Mouse (Mus musculus) midbrain, postnatal 0 days (tissue): Measurements from ENCODE around the gene Chid1. TPM values are rescaled to one million over a fixed set of nuclear protein-coding genes. Genes with fewer than 3 reads are reported as not detected.
A peak's percentile ranks its signal among the peaks of the same experiment; 100 is the strongest.

Experiments used
- ATAC-seq: fragments of 200-750 bp; cut with Nextera tagmentation; 2 replicates; pipeline ENCODE4 v1.8.0; 2017; ENCODE audit warnings: moderate number of reproducible peaks, mild to moderate bottlenecking, moderate TSS enrichment, moderate library complexity; ENCODE audit not compliant: low FRiP score
- DNase-seq: peaks from one replicate; pipeline ENCODE4 v3.0.0-alpha.2; 2015; ENCODE audit warnings: low spot score
- H3K27ac ChIP-seq: fragments of 300-500 bp; sonication (generic); 2 replicates; pipeline ENCODE4 v1.5.1; 2014; ENCODE audit warnings: low read depth, mild to moderate bottlenecking, low read length, mixed read lengths
- H3K27me3 ChIP-seq: fragments of 300-500 bp; sonication (generic); 2 replicates; pipeline ENCODE4 v1.6.1; 2014; ENCODE audit warnings: low read length, control low read depth, mixed read lengths; ENCODE audit not compliant: insufficient read depth
- H3K36me3 ChIP-seq: fragments of 300-500 bp; sonication (generic); 2 replicates; pipeline ENCODE4 v1.6.1; 2014; ENCODE audit warnings: low read length, control low read depth, mixed read lengths; ENCODE audit not compliant: insufficient read depth
- H3K4me1 ChIP-seq: fragments of 300-500 bp; sonication (generic); 2 replicates; pipeline ENCODE4 v1.6.1; 2014; ENCODE audit warnings: mild to moderate bottlenecking, control low read depth, antibody characterized with exemption, low read length, mixed read lengths; ENCODE audit not compliant: insufficient read depth
- H3K4me2 ChIP-seq: fragments of 300-500 bp; sonication (generic); 2 replicates; pipeline ENCODE4 v1.6.1; 2014; ENCODE audit warnings: low read depth, mild to moderate bottlenecking, low read length, mixed read lengths; ENCODE audit not compliant: poor library complexity, severe bottlenecking
- H3K4me3 ChIP-seq: fragments of 300-500 bp; sonication (generic); 2 replicates; pipeline ENCODE4 v1.5.1; 2014; ENCODE audit warnings: low read depth, mild to moderate bottlenecking, low read length, moderate library complexity
- H3K9ac ChIP-seq: fragments of 300-500 bp; sonication (generic); replicated peaks from 2 replicates; pipeline ENCODE4 v1.6.1; 2014; ENCODE audit warnings: mild to moderate bottlenecking, low read length, moderate library complexity, mixed read lengths; ENCODE audit not compliant: poor library complexity, severe bottlenecking
- H3K9me3 ChIP-seq: fragments of 300-500 bp; sonication (generic); 2 replicates; pipeline ENCODE4 v1.6.1; 2016; ENCODE audit warnings: low read length, control low read depth
- CTCF ChIP-seq: IDR thresholded peaks from 2 replicates; pipeline ENCODE4 v1.5.1; 2016; ENCODE audit warnings: antibody characterized with exemption, mild to moderate bottlenecking
- WGBS: fragments of 180-500 bp; shearing (Covaris S2); extraction: QIAGEN DNeasy Blood & Tissue Kit; methylation state at CpG from one replicate; pipeline ENCODE4 v1.1.7; 2014; 5-methylcytosine and 5-hydroxymethylcytosine counted together
- polyA plus RNA-seq: library from polyadenylated mRNA; unstranded; fragments of >200 nt; fragmentation: Nextera tagmentation; extraction: Ambion mirVana; gene quantifications from 2 replicates; pipeline ENCODE4 v1.2.1, GENCODE M21; 2015
- total RNA-seq: library from RNA; depleted of rRNA; stranded (reverse); fragments of >200 nt; gene quantifications from 2 replicates; pipeline ENCODE4 v1.2.3, GENCODE M21; 2014

Chid1 gene
- total and polyA plus RNA-seq, 2 experiments from 2014 or later = 35.4 to 47.5 TPM

DNA sequence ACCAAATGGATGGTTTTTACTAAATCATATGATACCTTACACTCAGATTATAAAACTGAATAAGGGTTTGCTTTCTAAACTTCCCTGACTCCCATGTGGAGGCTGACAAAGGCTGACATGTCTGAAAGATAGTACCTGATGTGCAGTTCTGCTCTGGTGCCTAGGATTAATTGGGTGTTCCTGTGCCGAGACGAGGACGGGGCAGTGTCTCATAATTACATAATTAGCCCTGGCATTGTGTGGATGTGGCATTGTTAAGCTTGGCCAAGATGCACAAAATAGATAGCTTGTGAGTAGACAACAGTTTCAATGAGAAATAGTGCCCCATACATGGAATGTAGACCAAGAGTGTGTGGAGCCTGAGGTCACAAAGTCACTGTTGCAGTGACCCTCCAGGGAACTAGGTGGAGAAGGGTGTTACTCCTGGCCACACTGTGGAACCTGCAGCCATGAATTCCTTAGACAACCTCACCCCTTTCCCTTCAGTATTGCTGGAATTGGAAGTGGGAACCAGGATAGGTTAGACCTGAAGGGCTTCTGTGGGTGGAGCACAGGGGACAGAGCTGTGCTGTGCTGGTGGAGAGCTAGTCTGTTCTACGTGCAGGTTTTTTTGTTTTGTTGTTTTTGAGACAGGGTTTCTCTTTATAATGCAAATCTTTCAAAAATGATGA is 31.1 kb upstream of the Chid1 start:
- no peak overlapping the region for H3K4me3 ChIP-seq
- ATAC-seq (no peak), DNase-seq (no peak)
- H3K9ac ChIP-seq = no peak overlapping the region
- no peak for TF ChIP-seq CTCF
- no peak overlapping the region for H3K4me2 ChIP-seq
- 0 out of 2 replicates have a peak, but pooled peaks cover 3% of the 10 kb centered on the region for H3K36me3 ChIP-seq
- 71% methylated on average over 4 of the region's 4 CpGs for WGBS
- H3K27me3 ChIP-seq = no peaks in the 10 kb centered on the region
- no peaks in the 10 kb centered on the region for H3K4me1 ChIP-seq
- H3K27ac ChIP-seq = no peak overlapping the region
- H3K9me3 ChIP-seq = no peaks in the 10 kb centered on the region

DNA sequence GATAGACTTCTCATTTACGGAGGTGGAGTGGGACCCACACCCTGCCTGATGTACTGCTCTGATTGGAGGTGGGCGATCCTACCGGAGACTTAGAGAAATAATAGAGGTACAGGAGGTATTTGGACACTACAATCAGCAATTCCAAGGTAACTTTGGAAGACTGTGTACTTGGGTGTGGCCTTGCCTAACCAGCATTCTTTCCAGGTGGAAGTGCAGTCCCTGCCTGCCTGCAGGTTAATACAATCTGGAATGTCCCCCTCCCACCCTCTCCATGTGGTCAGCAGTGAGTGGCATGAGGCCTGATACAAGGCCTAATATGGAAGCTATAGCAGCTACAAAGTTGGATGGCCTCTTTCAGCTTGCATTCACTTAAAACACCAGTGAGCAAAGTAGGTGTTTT is 30.3 kb upstream of the Chid1 start:
- H3K27ac ChIP-seq = no peak overlapping the region
- H3K4me1 ChIP-seq = no peaks in the 10 kb centered on the region; the same call in 1 of the 2 replicates
- TF ChIP-seq CTCF = no peak
- WGBS = 86% methylated on average over 3 of the region's 3 CpGs
- H3K9ac ChIP-seq = no peak overlapping the region
- no peaks in the 10 kb centered on the region for H3K27me3 ChIP-seq
- H3K4me2 ChIP-seq = no peak overlapping the region
- H3K9me3 ChIP-seq = no peaks in the 10 kb centered on the region
- DNase-seq = no peak
- 0 out of 2 replicates have a peak, but pooled peaks cover 3% of the 10 kb centered on the region for H3K36me3 ChIP-seq
- no peak overlapping the region for H3K4me3 ChIP-seq
- no peak for ATAC-seq

DNA sequence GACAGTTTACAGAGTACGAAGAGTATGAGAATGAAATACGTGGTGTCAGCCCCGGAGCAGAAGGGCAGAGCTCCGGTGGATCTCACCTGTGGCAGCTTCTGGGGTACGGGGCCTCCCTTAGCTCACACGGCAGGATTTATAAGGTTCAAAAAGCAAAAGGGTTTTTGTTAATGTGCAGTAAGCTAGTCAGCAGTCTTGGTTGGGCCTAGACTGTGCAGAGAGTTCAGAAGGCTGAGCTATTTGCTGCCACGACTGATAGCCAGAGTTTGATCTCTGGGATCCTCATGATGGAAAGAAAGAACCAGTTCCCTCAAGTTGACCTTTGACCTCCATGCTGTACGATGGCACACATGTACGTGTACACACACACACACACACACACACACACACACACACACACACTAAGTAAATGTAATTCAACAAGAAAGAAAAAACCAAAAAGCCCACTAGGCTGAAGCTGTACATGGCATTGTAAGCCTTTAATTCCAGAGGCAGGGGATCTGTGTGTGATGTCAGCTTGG is 29.7 kb upstream of the Chid1 start:
- TF ChIP-seq CTCF = no peak
- Histone ChIP-seq H3K36me3 (0 out of 2 replicates have a peak, but pooled peaks cover 3% of the 10 kb centered on the region), H3K4me1 (peaks cover 5% of the 10 kb centered on the region; the same call in 1 of the 2 replicates), H3K9me3 (no peaks in the 10 kb centered on the region), H3K27ac (no peak overlapping the region), H3K27me3 (no peaks in the 10 kb centered on the region), H3K4me3 (no peak overlapping the region), H3K9ac (no peak overlapping the region), H3K4me2 (no peak overlapping the region)
- 88% methylated on average over 9 of the region's 9 CpGs for WGBS
- ATAC-seq (no peak), DNase-seq (no peak)

GRCm38 (mm10) chr7:141566587-141566986 is 26.9 kb upstream of the Chid1 start:
- DNase-seq = no peak
- H3K4me2 ChIP-seq = no peak overlapping the region
- peaks cover 7% of the 10 kb centered on the region; the same call in 1 of the 2 replicates for H3K4me1 ChIP-seq
- 65% methylated on average over 7 of the region's 7 CpGs for WGBS
- H3K4me3 ChIP-seq = no peak overlapping the region
- H3K36me3 ChIP-seq = 0 out of 2 replicates have a peak, but pooled peaks cover 3% of the 10 kb centered on the region
- no peak for ATAC-seq
- no peak overlapping the region for H3K27ac ChIP-seq
- no peaks in the 10 kb centered on the region for H3K27me3 ChIP-seq
- no peak overlapping the region for H3K9ac ChIP-seq
- no peak for TF ChIP-seq CTCF
- H3K9me3 ChIP-seq = no peaks in the 10 kb centered on the region

- Histone ChIP-seq H3K36me3 (no peaks in the 10 kb centered on the region), H3K9ac (0 out of 2 replicates have a peak overlapping the region, but pooled peaks have one; percentile 13), H3K4me3 (no peak overlapping the region), H3K27ac (no peak overlapping the region), H3K27me3 (no peaks in the 10 kb centered on the region), H3K4me2 (no peak overlapping the region), H3K9me3 (no peaks in the 10 kb centered on the region), H3K4me1 (peaks cover 10% of the 10 kb centered on the region; the same call in 1 of the 2 replicates)
- WGBS = 79% methylated on average over 7 of the region's 7 CpGs
- ATAC-seq (no peak), DNase-seq (no peak)
- no peak for TF ChIP-seq CTCF
Observed at GRCm38 (mm10) chr7:141564561-141564960, 24.9 kb upstream of the Chid1 start.

DNA sequence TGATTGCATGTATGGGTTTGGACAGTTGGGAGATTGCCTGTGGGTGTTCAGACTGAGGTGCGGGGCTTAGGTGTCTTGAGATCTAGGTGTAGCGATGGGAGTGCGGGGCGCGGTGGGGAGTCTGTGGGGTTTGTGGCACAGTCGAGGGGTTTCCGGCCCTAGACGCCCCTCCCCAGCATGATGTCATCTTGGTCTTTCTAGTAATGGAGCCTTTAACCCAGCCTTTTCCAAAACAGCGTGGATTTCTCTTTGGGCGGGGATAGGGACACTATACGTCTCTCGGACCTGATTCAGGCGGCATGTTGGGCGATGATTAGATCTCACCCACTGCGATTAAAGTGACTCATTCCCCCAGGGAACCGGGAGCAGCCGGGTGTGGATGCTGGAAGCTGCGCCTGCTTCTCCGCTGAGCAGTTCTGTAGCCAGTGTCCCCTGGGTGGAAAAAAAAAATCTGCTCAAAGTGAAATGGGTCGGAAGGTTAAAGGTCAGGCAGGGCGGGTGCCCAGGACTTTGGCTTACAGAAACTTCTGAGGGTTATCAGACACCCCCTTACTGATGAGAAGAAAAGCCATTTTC is 23.3 kb upstream of the Chid1 start:
- Histone ChIP-seq H3K36me3 (no peaks in the 10 kb centered on the region), H3K4me3 (peak overlapping the region; percentile 86), H3K27me3 (no peaks in the 10 kb centered on the region), H3K9me3 (no peaks in the 10 kb centered on the region), H3K4me1 (peaks cover 10% of the 10 kb centered on the region; the same call in 1 of the 2 replicates), H3K9ac (peak overlapping the region; percentile 91), H3K27ac (peak overlapping the region; percentile 91), H3K4me2 (peak overlapping the region; percentile 79)
- DNase-seq = peak; percentile 65
- peak; percentile 12; the same call in 1 of the 2 replicates for ATAC-seq
- WGBS = under 1% methylated on average over 21 of the region's 21 CpGs
- no peak for TF ChIP-seq CTCF
